Mouse (Mus musculus) CD4-positive, CD25-positive, alpha-beta regulatory T cell, adult 4 months (primary cell): Measurements from ENCODE around the gene Cadm4. TPM values are rescaled to one million over a fixed set of nuclear protein-coding genes. Genes with fewer than 3 reads are reported as not detected.

Experiments used
- ATAC-seq: one replicate; pipeline ENCODE4 v1.8.0; 2017
- polyA plus RNA-seq, 2 experiments: library from polyadenylated mRNA; unstranded; fragments of 100-300 nt; shearing (Covaris generic); gene quantifications; one replicate each; pipeline ENCODE4 v1.2.1; 2017

The Cadm4 gene
- polyA plus RNA-seq, 2 experiments from 2014 or later: not detected

DNA sequence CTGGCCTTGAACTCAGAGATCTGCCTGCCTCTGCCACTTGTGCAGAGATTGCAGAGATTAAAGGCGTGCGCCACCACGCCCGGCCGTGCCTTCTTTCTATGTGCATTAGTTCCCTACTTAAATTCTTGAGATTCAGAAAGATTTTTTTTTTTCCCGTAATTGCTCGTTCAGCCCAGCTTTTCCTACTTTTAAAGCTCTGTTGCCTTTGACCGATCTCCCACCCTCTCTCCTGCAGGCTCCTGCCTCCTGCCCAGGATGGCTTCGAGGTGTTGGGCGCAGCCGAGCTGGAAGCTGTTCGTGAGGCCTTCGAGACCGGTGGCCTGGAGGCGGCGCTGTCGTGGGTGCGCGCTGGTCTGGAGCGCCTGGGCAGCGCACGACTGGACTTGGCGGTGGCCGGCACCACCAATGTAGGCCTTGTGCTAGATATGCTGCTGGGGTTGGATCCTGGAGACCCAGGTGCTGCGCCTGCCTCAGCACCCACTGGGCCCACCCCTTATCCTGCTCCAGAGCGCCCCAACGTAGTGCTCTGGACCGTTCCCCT is 51.3 kb downstream of the Cadm4 start:
- ATAC-seq: no peak

GRCm38 (mm10) chr7:24533806-24534205 is 52.0 kb downstream of the Cadm4 start:
- no peak for ATAC-seq

- ATAC-seq: no peak
Measured at GRCm38 (mm10) chr7:24534301-24534700, 52.5 kb downstream of the Cadm4 start.

DNA sequence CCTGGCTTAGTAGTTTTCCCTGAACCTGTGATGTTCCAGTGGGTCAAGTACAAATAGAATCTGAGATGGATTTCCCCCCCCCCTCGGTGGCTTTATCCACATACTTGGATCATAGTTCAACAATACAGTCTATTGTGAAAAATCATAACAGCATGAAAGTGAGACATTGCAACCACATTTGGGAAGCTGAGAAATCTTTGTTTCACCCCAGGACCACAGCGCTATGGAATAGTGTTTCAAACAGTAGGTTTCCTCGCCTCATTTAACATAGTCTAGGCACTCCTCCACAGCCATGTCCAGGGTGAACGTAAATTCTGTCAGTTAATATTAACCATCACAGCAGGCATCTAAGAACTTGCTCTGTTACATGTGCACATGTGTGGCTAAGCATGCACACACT is 55.3 kb downstream of the Cadm4 start:
- ATAC-seq: no peak

DNA sequence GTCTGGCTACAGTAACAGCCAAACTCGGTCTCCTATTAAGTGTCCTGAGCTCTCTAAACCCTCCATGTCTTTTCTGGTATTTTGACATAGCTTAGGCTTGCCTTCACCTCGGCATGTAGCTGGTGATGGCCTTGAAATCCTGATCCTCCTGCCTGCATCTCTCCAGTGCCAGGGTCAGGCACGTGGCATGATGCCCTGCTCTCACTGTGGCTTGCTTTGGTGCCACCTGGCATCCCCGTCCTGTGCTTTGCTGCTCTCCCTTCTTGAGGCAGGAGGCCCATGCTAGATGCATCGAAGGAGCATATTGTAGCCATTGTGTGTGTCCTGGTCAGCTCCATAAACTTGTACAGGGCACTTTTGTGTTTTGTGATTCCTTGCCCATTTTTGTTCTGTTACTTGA is 55.8 kb downstream of the Cadm4 start:
- ATAC-seq: no peak

DNA sequence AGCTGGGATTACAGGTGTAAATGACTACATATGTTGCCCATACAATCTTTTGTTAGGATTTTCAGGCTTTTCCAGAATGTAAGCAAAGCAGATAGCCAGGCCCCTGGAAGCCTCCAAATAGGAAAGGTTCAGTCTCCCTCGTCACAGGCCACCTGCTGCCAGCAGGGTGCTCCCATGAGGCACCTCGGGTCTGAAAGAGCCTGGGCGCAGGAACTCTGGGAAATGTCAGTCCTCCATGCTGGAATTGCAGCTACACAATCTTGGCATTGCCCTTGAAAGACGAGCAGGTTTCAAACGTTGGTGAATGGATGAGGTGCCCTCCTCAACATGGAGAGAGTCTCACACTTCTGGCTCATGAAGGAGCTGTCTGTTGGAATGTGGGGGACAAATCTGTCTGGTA is 56.3 kb downstream of the Cadm4 start:
- ATAC-seq: no peak

- ATAC-seq: no peak
Measured at GRCm38 (mm10) chr7:24538701-24539100, 56.9 kb downstream of the Cadm4 start.

DNA sequence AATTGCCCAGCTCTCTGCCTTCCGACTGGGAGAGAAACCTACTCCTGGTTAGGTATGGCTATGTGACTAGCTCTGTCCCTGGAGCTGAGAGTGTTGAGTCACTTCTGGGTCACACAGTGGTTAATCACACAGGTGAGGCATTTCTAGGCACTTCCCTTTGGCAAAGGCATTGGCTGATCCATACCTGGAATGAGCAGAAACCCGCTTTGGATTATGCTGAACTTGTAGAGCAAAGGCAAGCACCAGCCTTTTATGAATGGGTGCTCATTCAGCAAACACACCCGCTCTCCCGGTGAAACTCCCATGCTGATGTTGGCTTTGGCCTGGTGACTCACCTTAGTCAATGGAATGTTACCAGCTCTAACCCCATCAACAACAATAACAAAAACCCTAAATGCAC is 57.9 kb downstream of the Cadm4 start:
- ATAC-seq: no peak

DNA sequence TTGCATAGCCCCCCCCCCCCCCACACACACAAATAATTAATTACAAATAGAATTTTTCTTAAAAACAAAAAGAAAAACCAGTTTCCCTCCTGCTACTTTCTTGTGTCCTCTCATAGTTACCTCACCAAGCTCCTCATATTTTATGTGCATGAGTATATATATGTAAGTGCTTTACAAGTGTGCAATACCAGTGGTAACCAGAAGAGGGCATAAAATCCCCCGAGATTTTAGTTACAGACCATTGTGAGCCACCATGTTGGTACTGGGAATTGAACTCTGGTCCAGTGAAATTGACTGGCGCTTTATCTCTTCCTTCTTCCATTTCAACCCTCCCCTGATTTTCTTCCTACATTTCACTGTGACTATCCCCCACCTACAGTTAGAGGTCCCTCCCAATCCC is 62.7 kb downstream of the Cadm4 start:
- no peak for ATAC-seq

GRCm38 (mm10) chr7:24546068-24546614 is 64.3 kb downstream of the Cadm4 start, which contains the start of the genes Pinlyp and Xrcc1:
Gene Pinlyp (minus strand): TSS chr7:24546118.
Gene Xrcc1 (plus strand): TSS chr7:24546289.
- ATAC-seq: no peak

DNA sequence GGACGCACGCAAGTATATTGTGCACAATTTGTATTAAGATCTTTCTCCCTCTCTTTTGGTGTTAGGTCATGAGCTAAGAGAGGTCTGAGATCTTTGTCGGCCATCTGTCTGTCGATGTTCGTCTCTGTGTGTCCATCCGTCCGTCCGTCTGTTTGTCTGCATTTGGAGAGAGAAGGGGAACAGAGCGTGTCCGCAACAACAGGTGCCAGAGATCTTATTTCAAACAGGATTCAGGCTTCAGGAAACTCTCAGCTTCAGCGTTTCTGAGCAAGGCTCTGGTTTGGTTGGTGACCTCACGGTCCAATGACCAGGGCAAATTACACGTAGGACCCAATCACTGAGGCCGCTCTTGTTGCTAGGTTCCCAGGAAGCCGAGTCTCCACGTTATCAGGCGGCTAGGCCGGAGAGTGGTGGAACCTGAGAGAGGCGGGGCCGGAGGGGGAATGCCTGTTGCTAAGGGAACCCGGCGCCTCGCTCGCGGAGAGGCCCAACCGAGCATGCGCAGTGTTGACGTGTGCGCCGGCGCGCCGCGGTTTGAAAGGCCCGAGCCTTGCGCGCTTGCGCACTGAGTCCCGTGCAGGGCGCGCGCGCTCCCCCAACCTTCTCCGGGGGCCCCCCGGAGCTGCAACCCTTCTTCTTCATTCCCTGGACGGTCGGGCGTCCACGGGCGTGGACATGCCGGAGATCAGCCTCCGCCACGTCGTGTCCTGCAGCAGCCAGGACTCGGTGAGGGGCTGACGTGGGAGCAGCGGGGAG is 65.0 kb downstream of the Cadm4 start:
- ATAC-seq: peak; percentile 100

DNA sequence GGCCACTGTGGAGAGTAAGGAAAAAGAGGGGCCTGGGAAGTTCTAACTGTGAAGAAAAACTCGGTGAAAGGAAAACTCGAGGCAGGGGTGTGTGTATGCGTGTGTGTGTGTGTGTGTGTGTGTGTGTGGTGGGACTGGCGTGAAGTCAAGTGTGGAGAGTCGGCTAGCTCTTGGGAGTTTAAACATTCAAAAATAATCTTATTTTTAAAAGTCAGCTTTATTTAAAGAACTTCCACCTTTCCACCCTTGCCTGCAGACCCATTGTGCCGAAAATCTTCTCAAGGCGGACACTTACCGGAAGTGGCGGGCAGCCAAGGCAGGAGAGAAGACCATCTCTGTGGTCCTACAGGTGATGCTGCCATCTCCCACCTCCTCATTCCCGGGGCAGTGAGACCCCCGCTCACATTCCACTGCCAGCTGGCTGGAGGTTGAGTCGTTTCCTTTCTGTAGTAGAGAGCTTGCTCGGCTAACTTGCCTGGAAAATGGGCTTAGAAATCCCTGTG is 65.8 kb downstream of the Cadm4 start:
- ATAC-seq: no peak

- no peak for ATAC-seq
Measured at GRCm38 (mm10) chr7:24551985-24552759, 70.3 kb downstream of the Cadm4 start.

Other genes starting within 250 kb of the Cadm4 start
- 1 to 10 TPM; 2.2 to 3.7 TPM for gene Zfp109, start 244.5 kb upstream of the Cadm4 start, polyA plus RNA-seq
- gene Zfp108, start 227.2 kb upstream of the Cadm4 start, polyA plus RNA-seq: under 1 TPM in 1 of 2 experiments, not detected in 1; 0.70 TPM
- gene Zfp93, start 211.6 kb upstream of the Cadm4 start, polyA plus RNA-seq: 1 to 10 TPM; 2.5 to 2.9 TPM
- 10 to 100 TPM; 19.4 to 27.8 TPM for gene Zfp61, start 180.8 kb upstream of the Cadm4 start, polyA plus RNA-seq
- gene Zfp94, start 165.4 kb upstream of the Cadm4 start, polyA plus RNA-seq: 10 to 100 TPM; 10.6 to 13.8 TPM
- gene Tescl, start 148.1 kb upstream of the Cadm4 start, polyA plus RNA-seq: not detected
- gene Lypd5, start 132.8 kb upstream of the Cadm4 start, polyA plus RNA-seq: under 1 TPM in 1 of 2 experiments, not detected in 1; 0.19 TPM
- gene Kcnn4, start 111.8 kb upstream of the Cadm4 start, polyA plus RNA-seq: 100 to 1,000 TPM; 130 to 152 TPM
- 10 to 100 TPM; 27.9 to 29.4 TPM for gene Smg9, start 82.4 kb upstream of the Cadm4 start, polyA plus RNA-seq
- gene Irgc1, start 29.7 kb upstream of the Cadm4 start, polyA plus RNA-seq: under 1 TPM; 0.35 to 0.56 TPM
- 1 to 10 TPM in 1 of 2 experiments, under 1 TPM in 1; 0.66 to 5.8 TPM for gene Plaur, start 19.5 kb upstream of the Cadm4 start, polyA plus RNA-seq
- gene Zfp428, start 25.0 kb downstream of the Cadm4 start, polyA plus RNA-seq: under 1 TPM in 1 of 2 experiments, not detected in 1; 0.56 TPM
- gene AC161166.1, start 30.4 kb downstream of the Cadm4 start, polyA plus RNA-seq: not detected
- 1 to 10 TPM in 1 of 2 experiments, under 1 TPM in 1; 0.68 to 1.5 TPM for gene Irgq, start 48.7 kb downstream of the Cadm4 start, polyA plus RNA-seq
- not detected for gene Pinlyp, start 64.1 kb downstream of the Cadm4 start, polyA plus RNA-seq
- gene Xrcc1, start 64.3 kb downstream of the Cadm4 start, polyA plus RNA-seq: 10 to 100 TPM; 35.3 to 46.2 TPM
- 10 to 100 TPM; 13.8 to 19.6 TPM for gene Ethe1, start 105.5 kb downstream of the Cadm4 start, polyA plus RNA-seq
- gene Zfp575, start 105.6 kb downstream of the Cadm4 start, polyA plus RNA-seq: under 1 TPM in 1 of 2 experiments, not detected in 1; 0.31 TPM
- gene Phldb3, start 128.7 kb downstream of the Cadm4 start, polyA plus RNA-seq: under 1 TPM in 1 of 2 experiments, not detected in 1; 0.90 TPM
- gene Lypd3, start 154.5 kb downstream of the Cadm4 start, polyA plus RNA-seq: not detected
- not detected for gene Tex101, start 194.7 kb downstream of the Cadm4 start, polyA plus RNA-seq
- gene BC049730, start 227.2 kb downstream of the Cadm4 start, polyA plus RNA-seq: not detected
- gene Gm4763, start 244.9 kb downstream of the Cadm4 start, polyA plus RNA-seq: not detected